Mouse (Mus musculus): ENCODE results near the gene Gm10271. TPM values are rescaled to one million over a fixed set of nuclear protein-coding genes. Genes with fewer than 3 reads are reported as not detected.
A peak's percentile ranks its signal among the peaks of the same experiment; 100 is the strongest.

Gene Gm10271
- polyA plus RNA-seq, 1 experiment from 2014 or later, result not detected

- Histone ChIP-seq H3K4me2 (ENCODE audit: low read depth, low read length) (no peak overlapping the region), H3K36me3 (ENCODE audit: control insufficient read depth, insufficient read depth, low read length) (0 out of 2 replicates have a peak, but pooled peaks cover 3% of the 10 kb centered on the region)
- WGBS, result 85% methylated on average over 25 of the region's 25 CpGs
These were observed 52.8 kb downstream of the Gm10271 start for GRCm38 (mm10) chr10:116919368-116920317.

GRCm38 (mm10) chr10:116916581-116916980 is 55.8 kb downstream of the Gm10271 start:
- H3K9me3 ChIP-seq (replicated peaks; ENCODE audit: control insufficient read depth, low read length), result no peaks in the 10 kb centered on the region
- no peak overlapping the region for H3K4me2 ChIP-seq (ENCODE audit: low read depth, low read length)
- H3K9ac ChIP-seq (ENCODE audit: low read length), result no peak overlapping the region
- 0 out of 2 replicates have a peak, but pooled peaks cover 8% of the 10 kb centered on the region for H3K4me1 ChIP-seq (ENCODE audit: control insufficient read depth, insufficient read depth, low read length)
- no peaks in the 10 kb centered on the region for H3K27me3 ChIP-seq (ENCODE audit: control insufficient read depth, insufficient read depth, low read length)
- no peak overlapping the region for H3K27ac ChIP-seq (ENCODE audit: low read length)
- 0 out of 2 replicates have a peak, but pooled peaks cover 3% of the 10 kb centered on the region for H3K36me3 ChIP-seq (ENCODE audit: control insufficient read depth, insufficient read depth, low read length)
- 80% methylated on average over 8 of the region's 8 CpGs for WGBS
- H3K4me3 ChIP-seq (replicated peaks; ENCODE audit: low read length), result no peak overlapping the region
- no peak for ATAC-seq (ENCODE audit: insufficient read depth, low FRiP score)

More at GRCm38 (mm10) chr10:116919368-116920317, 52.8 kb downstream of the Gm10271 start:
- Histone ChIP-seq H3K4me1 (ENCODE audit: control insufficient read depth, insufficient read depth, low read length) (no peaks in the 10 kb centered on the region), H3K27ac (ENCODE audit: low read length) (no peak overlapping the region), H3K9me3 (replicated peaks; ENCODE audit: control insufficient read depth, low read length) (no peaks in the 10 kb centered on the region), H3K27me3 (ENCODE audit: control insufficient read depth, insufficient read depth, low read length) (no peaks in the 10 kb centered on the region), H3K4me3 (replicated peaks; ENCODE audit: low read length) (no peak overlapping the region), H3K9ac (ENCODE audit: low read length) (no peak overlapping the region)
- no peak for ATAC-seq (ENCODE audit: insufficient read depth, low FRiP score)

GRCm38 (mm10) chr10:116915286-116915685 is 57.1 kb downstream of the Gm10271 start:
- Histone ChIP-seq H3K36me3 (ENCODE audit: control insufficient read depth, insufficient read depth, low read length) (0 out of 2 replicates have a peak, but pooled peaks cover 3% of the 10 kb centered on the region), H3K4me2 (ENCODE audit: low read depth, low read length) (no peak overlapping the region), H3K4me3 (replicated peaks; ENCODE audit: low read length) (no peak overlapping the region), H3K9me3 (replicated peaks; ENCODE audit: control insufficient read depth, low read length) (no peaks in the 10 kb centered on the region), H3K9ac (ENCODE audit: low read length) (no peak overlapping the region), H3K27me3 (ENCODE audit: control insufficient read depth, insufficient read depth, low read length) (no peaks in the 10 kb centered on the region), H3K4me1 (ENCODE audit: control insufficient read depth, insufficient read depth, low read length) (0 out of 2 replicates have a peak, but pooled peaks cover 8% of the 10 kb centered on the region), H3K27ac (ENCODE audit: low read length) (no peak overlapping the region)
- ATAC-seq (ENCODE audit: insufficient read depth, low FRiP score), result no peak
- WGBS, result 94% methylated on average over 8 of the region's 8 CpGs

- no peak overlapping the region for H3K4me3 ChIP-seq (replicated peaks; ENCODE audit: low read length)
- no peaks in the 10 kb centered on the region for H3K27me3 ChIP-seq (ENCODE audit: control insufficient read depth, insufficient read depth, low read length)
- no peak overlapping the region for H3K27ac ChIP-seq (ENCODE audit: low read length)
- H3K9me3 ChIP-seq (replicated peaks; ENCODE audit: control insufficient read depth, low read length), result no peaks in the 10 kb centered on the region
- 0 out of 2 replicates have a peak, but pooled peaks cover 8% of the 10 kb centered on the region for H3K4me1 ChIP-seq (ENCODE audit: control insufficient read depth, insufficient read depth, low read length)
- 76% methylated on average over 9 of the region's 9 CpGs for WGBS
- peaks cover 3% of the 10 kb centered on the region; the same call in 1 of the 2 replicates for H3K36me3 ChIP-seq (ENCODE audit: control insufficient read depth, insufficient read depth, low read length)
- peak; percentile 63; the same call in 1 of the 2 replicates for ATAC-seq (ENCODE audit: insufficient read depth, low FRiP score)
- no peak overlapping the region for H3K9ac ChIP-seq (ENCODE audit: low read length)
- H3K4me2 ChIP-seq (ENCODE audit: low read depth, low read length), result no peak overlapping the region
These were observed 57.8 kb downstream of the Gm10271 start for GRCm38 (mm10) chr10:116914586-116914985.

GRCm38 (mm10) chr10:116913647-116914273 is 58.6 kb downstream of the Gm10271 start:
- Histone ChIP-seq H3K36me3 (ENCODE audit: control insufficient read depth, insufficient read depth, low read length) (peaks cover 3% of the 10 kb centered on the region; the same call in 1 of the 2 replicates), H3K9ac (ENCODE audit: low read length) (no peak overlapping the region), H3K27ac (ENCODE audit: low read length) (no peak overlapping the region; the same call in 1 of the 2 replicates), H3K4me2 (ENCODE audit: low read depth, low read length) (no peak overlapping the region), H3K4me1 (ENCODE audit: control insufficient read depth, insufficient read depth, low read length) (0 out of 2 replicates have a peak, but pooled peaks cover 8% of the 10 kb centered on the region), H3K9me3 (replicated peaks; ENCODE audit: control insufficient read depth, low read length) (no peaks in the 10 kb centered on the region), H3K4me3 (replicated peaks; ENCODE audit: low read length) (no peak overlapping the region), H3K27me3 (ENCODE audit: control insufficient read depth, insufficient read depth, low read length) (no peaks in the 10 kb centered on the region)
- peak; percentile 48; the same call in 1 of the 2 replicates for ATAC-seq (ENCODE audit: insufficient read depth, low FRiP score)
- WGBS, result 68% methylated on average over 17 of the region's 17 CpGs

GRCm38 (mm10) chr10:116912850-116913249 is 59.6 kb downstream of the Gm10271 start:
- Histone ChIP-seq H3K27me3 (ENCODE audit: control insufficient read depth, insufficient read depth, low read length) (no peaks in the 10 kb centered on the region), H3K4me3 (replicated peaks; ENCODE audit: low read length) (no peak overlapping the region), H3K27ac (ENCODE audit: low read length) (peak overlapping the region; percentile 53), H3K4me2 (ENCODE audit: low read depth, low read length) (no peak overlapping the region), H3K36me3 (ENCODE audit: control insufficient read depth, insufficient read depth, low read length) (peaks cover 3% of the 10 kb centered on the region; the same call in 1 of the 2 replicates), H3K9me3 (replicated peaks; ENCODE audit: control insufficient read depth, low read length) (no peaks in the 10 kb centered on the region), H3K4me1 (ENCODE audit: control insufficient read depth, insufficient read depth, low read length) (0 out of 2 replicates have a peak, but pooled peaks cover 8% of the 10 kb centered on the region), H3K9ac (ENCODE audit: low read length) (no peak overlapping the region)
- WGBS, result 79% methylated on average over 9 of the region's 9 CpGs
- ATAC-seq (ENCODE audit: insufficient read depth, low FRiP score), result 0 out of 2 replicates have a peak, but pooled peaks have one; percentile 35

GRCm38 (mm10) chr10:116908901-116909642 is 63.3 kb downstream of the Gm10271 start:
- no peak overlapping the region for H3K27ac ChIP-seq (ENCODE audit: low read length)
- H3K4me3 ChIP-seq (replicated peaks; ENCODE audit: low read length), result no peak overlapping the region
- H3K4me1 ChIP-seq (ENCODE audit: control insufficient read depth, insufficient read depth, low read length), result 0 out of 2 replicates have a peak, but pooled peaks cover 8% of the 10 kb centered on the region
- 71% methylated on average over 15 of the region's 15 CpGs for WGBS
- no peak overlapping the region for H3K4me2 ChIP-seq (ENCODE audit: low read depth, low read length)
- H3K36me3 ChIP-seq (ENCODE audit: control insufficient read depth, insufficient read depth, low read length), result no peaks in the 10 kb centered on the region; the same call in 1 of the 2 replicates
- no peaks in the 10 kb centered on the region for H3K9me3 ChIP-seq (replicated peaks; ENCODE audit: control insufficient read depth, low read length)
- no peaks in the 10 kb centered on the region for H3K27me3 ChIP-seq (ENCODE audit: control insufficient read depth, insufficient read depth, low read length)
- no peak for ATAC-seq (ENCODE audit: insufficient read depth, low FRiP score)
- H3K9ac ChIP-seq (ENCODE audit: low read length), result no peak overlapping the region
